Mouse (Mus musculus) inflammation-experienced regulatory T-cells, adult 6 months (primary cell): ENCODE measurements around the gene Chchd5. TPM values are rescaled to one million over a fixed set of nuclear protein-coding genes. Genes with fewer than 3 reads are reported as not detected.

Experiments used
- ATAC-seq: one replicate; pipeline ENCODE4 v1.8.0; 2017
- polyA plus RNA-seq, 3 experiments: library from polyadenylated mRNA; unstranded; fragments of 100-300 nt; shearing (Covaris generic); gene quantifications; one replicate each; pipeline ENCODE4 v1.2.1; 2017

Chchd5 gene
- polyA plus RNA-seq, 3 experiments from 2014 or later, result 26.5 to 44.1 (median 34.3) TPM

GRCm38 (mm10) chr2:129152751-129153150 is 23.3 kb downstream of the Chchd5 start:
- ATAC-seq, result no peak

GRCm38 (mm10) chr2:129164815-129165214 is 35.3 kb downstream of the Chchd5 start:
- ATAC-seq, result no peak

- ATAC-seq, result no peak
Measured at GRCm38 (mm10) chr2:129166466-129167463, 37.3 kb downstream of the Chchd5 start.

GRCm38 (mm10) chr2:129173386-129173785 is 43.9 kb downstream of the Chchd5 start:
- ATAC-seq, result no peak

GRCm38 (mm10) chr2:129174474-129174873 is 45.0 kb downstream of the Chchd5 start:
- ATAC-seq, result peak; percentile 81

- no peak for ATAC-seq
Measured at GRCm38 (mm10) chr2:129175636-129176035, 46.1 kb downstream of the Chchd5 start.

- no peak for ATAC-seq
Measured at GRCm38 (mm10) chr2:129176676-129177420, 47.3 kb downstream of the Chchd5 start.

- ATAC-seq, result no peak
Measured at GRCm38 (mm10) chr2:129177661-129178060, 48.2 kb downstream of the Chchd5 start.

GRCm38 (mm10) chr2:129178182-129178908 is 48.8 kb downstream of the Chchd5 start:
- no peak for ATAC-seq

GRCm38 (mm10) chr2:129179946-129180853 is 50.7 kb downstream of the Chchd5 start:
- ATAC-seq, result peak; percentile 76

GRCm38 (mm10) chr2:129181509-129181908 is 52.0 kb downstream of the Chchd5 start:
- ATAC-seq, result no peak

- no peak for ATAC-seq
Measured at GRCm38 (mm10) chr2:129182412-129182811, 52.9 kb downstream of the Chchd5 start.

- ATAC-seq, result peak; percentile 74
Measured at GRCm38 (mm10) chr2:129183561-129184031, 54.1 kb downstream of the Chchd5 start.

Other genes with a start within 250 kb of the Chchd5 start
- gene Zc3h8, start 185.6 kb upstream of the Chchd5 start, polyA plus RNA-seq, result 1 to 10 TPM; 8.2 to 8.5 (median 8.4) TPM
- gene Zc3h6, start 162.3 kb upstream of the Chchd5 start, polyA plus RNA-seq, result 10 to 100 TPM in 2 of 3 experiments, 1 to 10 TPM in 1; 2.9 to 12.8 (median 10.1) TPM
- gene Gm10762, start 162.0 kb upstream of the Chchd5 start, polyA plus RNA-seq, result 1 to 10 TPM in 1 of 3 experiments, under 1 TPM in 2; 0.62 to 1.4 (median 0.78) TPM
- under 1 TPM in 1 of 3 experiments, not detected in 2; 0.16 TPM for gene Vinac1, start 81.5 kb upstream of the Chchd5 start, polyA plus RNA-seq
- gene Ttl, start 63.8 kb upstream of the Chchd5 start, polyA plus RNA-seq, result 1 to 10 TPM; 1.2 to 2.0 (median 1.3) TPM
- gene Polr1b, start 28.7 kb upstream of the Chchd5 start, polyA plus RNA-seq, result 10 to 100 TPM in 2 of 3 experiments, 1 to 10 TPM in 1; 9.6 to 25.9 (median 14.9) TPM
- 100 to 1,000 TPM in 1 of 3 experiments, 10 to 100 TPM in 2; 95.3 to 104 (median 98.9) TPM for gene Slc20a1, start 69.1 kb downstream of the Chchd5 start, polyA plus RNA-seq
- 10 to 100 TPM in 1 of 3 experiments, 1 to 10 TPM in 2; 3.2 to 46.2 (median 5.8) TPM for gene Ckap2l, start 167.5 kb downstream of the Chchd5 start, polyA plus RNA-seq
- under 1 TPM in 1 of 3 experiments, not detected in 2; 0.17 TPM for gene Il1a, start 180.3 kb downstream of the Chchd5 start, polyA plus RNA-seq
- gene Il1b, start 241.4 kb downstream of the Chchd5 start, polyA plus RNA-seq, result 1 to 10 TPM in 1 of 3 experiments, not detected in 2; 2.1 TPM